ENCODE assay signal across 34 mouse cellular contexts in genomic region chr11:18847650-18848049, GRCm38 (mm10).
"Had no signal": no experiment of that assay in that cellular context is flagged by ENCODE, and none has a peak within 500 bp of the region (broad histone marks: within the 10 kb centered on the region; RNA-seq: fewer than 3 reads in every experiment).

No protein-coding gene starts in this region.

- H3K4me1 ChIP-seq: heart, embryonic 12.5 days; heart, embryonic 13.5 days; heart, embryonic 15.5 days; hindbrain, embryonic 10.5 days; hindbrain, embryonic 12.5 days; hindbrain, embryonic 13.5 days; hindbrain, embryonic 15.5 days; intestine, embryonic 15.5 days had no signal

- ATAC-seq: hindbrain, embryonic 16.5 days; hindbrain, postnatal 0 days; inflammation-experienced regulatory T-cells, adult 6 months; intestine, embryonic 15.5 days; intestine, embryonic 16.5 days; intestine, postnatal 0 days had no signal

- H3K4me3 ChIP-seq: heart, embryonic 12.5 days; heart, embryonic 13.5 days; heart, embryonic 15.5 days; hindbrain, embryonic 10.5 days; hindbrain, embryonic 12.5 days; hindbrain, embryonic 13.5 days; hindbrain, embryonic 15.5 days; intestine, embryonic 15.5 days; kidney, embryonic 15.5 days; layer of hippocampus, adult 2 months; left cerebral cortex, adult 2 months had no signal

- H3K4me2 ChIP-seq: heart, embryonic 12.5 days; heart, embryonic 13.5 days; heart, embryonic 15.5 days; hindbrain, embryonic 12.5 days; hindbrain, embryonic 13.5 days; hindbrain, embryonic 14.5 days; hindbrain, embryonic 15.5 days; intestine, embryonic 15.5 days; kidney, embryonic 15.5 days had no signal

- DNase-seq: heart, postnatal 10 days; heart, postnatal 14 days; heart, postnatal 36 days; heart, postnatal 4 days; kidney, adult 11 months; kidney, adult 18-20 months; kidney, adult 2 months; kidney, adult 8-10 months; kidney, adult 9 months; kidney, postnatal 10 days; kidney, postnatal 14 days; kidney, postnatal 25 days; kidney, postnatal 36 days; kidney, postnatal 4 days; layer of hippocampus, adult 9-11 months; layer of hippocampus, postnatal 36 days had no signal

- H3K36me3 ChIP-seq: heart, embryonic 12.5 days; heart, embryonic 13.5 days; heart, embryonic 15.5 days; hindbrain, embryonic 10.5 days; hindbrain, embryonic 12.5 days; hindbrain, embryonic 13.5 days; hindbrain, embryonic 15.5 days; intestine, embryonic 15.5 days; kidney, embryonic 15.5 days had no signal

- H3K9me3 ChIP-seq: heart, embryonic 12.5 days; heart, embryonic 13.5 days; heart, embryonic 15.5 days; hindbrain, embryonic 10.5 days; hindbrain, embryonic 12.5 days; hindbrain, embryonic 13.5 days; hindbrain, embryonic 15.5 days; intestine, embryonic 15.5 days; kidney, embryonic 15.5 days had no signal

- H3K9ac ChIP-seq: heart, embryonic 12.5 days; heart, embryonic 13.5 days; heart, embryonic 15.5 days; hindbrain, embryonic 12.5 days; hindbrain, embryonic 13.5 days; hindbrain, embryonic 14.5 days; hindbrain, embryonic 15.5 days; intestine, embryonic 15.5 days; kidney, embryonic 15.5 days had no signal

- H3K27ac ChIP-seq: heart, embryonic 13.5 days; heart, embryonic 15.5 days; hindbrain, embryonic 10.5 days; hindbrain, embryonic 12.5 days; hindbrain, embryonic 13.5 days; hindbrain, embryonic 14.5 days; hindbrain, embryonic 15.5 days; hindbrain, postnatal 0 days; intestine, embryonic 15.5 days; kidney, embryonic 15.5 days; kidney, postnatal 0 days; layer of hippocampus, adult 2 months; left cerebral cortex, adult 2 months had no signal

- H3K27me3 ChIP-seq: heart, embryonic 12.5 days; heart, embryonic 13.5 days; heart, embryonic 15.5 days; hindbrain, embryonic 12.5 days; hindbrain, embryonic 13.5 days; hindbrain, embryonic 15.5 days; intestine, embryonic 15.5 days; kidney, embryonic 15.5 days had no signal
